Mouse (Mus musculus): ENCODE measurements around the gene Khk.
"Not testable (repeated sequence)": the region's sequence is repeated elsewhere in the genome, so short reads cannot be mapped to it uniquely, and the experiment has no call there.

Khk gene

GRCm38 (mm10) chr5:30921256-30922033 lies at the start of gene Khk:
Khk (plus strand) TSS chr5:30921431.
- peak; percentile 85 for DNase-seq (ENCODE audit: low spot score)

DNA sequence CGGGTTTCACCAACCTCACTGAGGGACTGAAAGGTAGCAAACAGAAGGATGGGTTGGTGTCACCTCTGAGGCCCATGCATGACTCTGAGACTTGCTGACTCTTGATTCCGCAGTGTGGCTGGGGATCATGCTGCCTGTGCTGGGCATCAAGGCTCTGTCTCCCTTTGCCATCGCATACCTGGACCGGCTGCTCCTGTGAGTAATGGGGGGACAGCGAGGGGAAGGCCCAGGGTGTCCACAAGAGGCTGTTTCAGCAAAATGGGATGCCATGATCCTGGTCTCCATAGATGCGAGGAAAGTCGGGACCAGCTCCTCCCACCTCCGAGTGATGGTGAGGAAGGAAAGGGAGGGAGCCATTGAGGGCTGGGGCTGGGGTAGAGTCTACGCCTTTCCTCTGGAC lies 48.7 kb upstream of the Khk start:
- DNase-seq (ENCODE audit: low spot score), result no peak

DNA sequence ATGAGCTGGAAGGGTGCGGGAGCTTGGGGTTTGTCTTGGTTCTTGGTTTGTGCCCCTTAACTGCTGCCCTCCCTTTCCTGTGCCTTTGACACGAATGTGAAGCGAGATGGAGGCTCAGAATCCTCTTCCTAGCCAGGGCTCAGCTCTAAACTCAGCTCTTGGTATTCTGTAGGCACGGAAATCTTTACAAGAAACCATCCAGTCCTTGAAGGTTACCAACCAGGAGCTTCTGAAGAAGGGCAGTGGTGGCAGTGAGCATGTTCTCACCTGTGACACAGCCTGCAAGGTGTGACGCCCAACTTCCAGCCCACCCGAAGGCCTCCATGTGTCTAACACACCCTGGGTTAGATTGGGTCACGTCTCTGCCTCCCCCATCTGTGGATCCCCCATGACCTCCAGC lies 46.9 kb upstream of the Khk start:
- DNase-seq (ENCODE audit: low spot score), result no peak

DNA sequence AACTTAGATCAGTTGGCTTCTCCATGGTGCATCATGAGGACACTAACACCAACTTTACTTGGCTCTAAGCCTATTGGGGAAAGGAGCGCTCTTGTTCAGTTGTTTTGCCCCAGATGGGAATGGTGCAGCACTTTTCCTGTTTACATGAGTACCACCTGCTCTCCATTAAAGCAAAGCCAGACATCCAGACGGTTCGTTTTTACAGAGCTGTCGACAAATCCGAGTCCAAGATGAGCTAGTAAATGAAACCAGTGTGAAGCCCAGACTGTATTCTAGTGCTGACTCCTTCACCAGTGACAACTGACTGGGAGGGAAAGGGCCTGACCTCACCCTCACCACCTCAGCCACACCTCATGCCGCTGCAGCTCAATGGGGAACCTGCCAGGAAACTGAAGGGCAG lies 42.6 kb upstream of the Khk start:
- no peak for DNase-seq (ENCODE audit: low spot score)

GRCm38 (mm10) chr5:30879347-30879943 lies 41.8 kb upstream of the Khk start:
- DNase-seq (ENCODE audit: low spot score), result no peak

GRCm38 (mm10) chr5:30881839-30882238 lies 39.4 kb upstream of the Khk start:
- DNase-seq (ENCODE audit: low spot score), result not testable (repeated sequence)

DNA sequence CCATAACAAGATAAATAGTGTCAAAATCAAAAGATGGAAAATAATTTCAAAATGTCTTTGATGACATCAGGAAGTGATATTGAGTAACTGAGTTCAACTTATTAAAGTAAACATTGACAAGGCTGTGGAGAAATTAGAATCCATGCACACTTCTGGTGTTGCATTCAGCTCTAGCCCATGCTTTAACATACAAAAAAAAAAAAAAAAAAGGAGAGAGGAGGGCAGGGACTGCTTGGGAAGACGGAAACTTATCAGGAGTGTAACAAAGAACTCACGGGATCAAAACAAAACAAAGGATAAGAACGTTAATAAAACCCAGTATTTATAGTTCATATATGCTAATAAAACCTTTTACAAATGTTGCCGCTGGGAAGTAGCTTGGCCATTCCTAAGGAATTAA lies 35.0 kb upstream of the Khk start:
- no peak for DNase-seq (ENCODE audit: low spot score)

DNA sequence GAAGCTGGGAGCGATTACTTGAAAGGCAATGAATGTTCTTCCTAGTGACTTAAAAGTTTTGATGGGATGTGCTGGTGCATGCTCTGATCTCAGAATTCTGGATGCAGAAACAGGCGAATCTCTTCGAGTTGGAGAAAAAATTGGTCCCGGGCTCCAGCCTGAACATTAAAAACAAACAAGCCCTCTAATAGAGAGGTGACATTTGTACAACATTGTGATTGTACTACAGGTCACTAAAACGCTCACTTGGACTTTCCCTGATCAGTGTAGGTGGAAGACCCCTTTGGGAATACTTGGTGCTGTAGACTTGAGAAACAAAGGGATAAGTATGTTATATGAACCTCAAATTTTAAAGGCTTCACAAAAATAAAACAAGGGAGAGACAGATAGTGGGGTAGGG lies 34.5 kb upstream of the Khk start:
- no peak for DNase-seq (ENCODE audit: low spot score)

DNA sequence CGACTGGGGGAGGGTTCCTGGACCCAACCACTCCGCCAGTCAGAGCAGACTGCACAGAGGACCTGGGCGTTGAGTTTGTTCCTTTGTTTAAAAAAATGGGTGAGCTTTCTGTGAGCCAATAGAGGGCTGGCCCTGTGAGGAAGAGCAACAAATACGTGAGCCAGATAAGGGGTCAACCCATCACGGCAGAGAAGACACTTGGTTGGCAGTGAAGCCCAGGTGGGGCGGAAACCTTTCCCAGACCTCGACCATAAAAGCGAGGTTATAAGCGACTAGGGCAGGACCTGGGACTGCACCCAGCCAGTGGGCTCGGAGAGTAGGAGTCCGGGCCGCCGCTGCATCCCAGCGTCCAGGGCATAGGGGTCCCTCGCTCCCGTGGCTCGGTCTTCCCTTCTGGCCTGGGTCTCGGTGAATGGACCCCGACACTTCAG lies 33.9 kb upstream of the Khk start:
- DNase-seq (ENCODE audit: low spot score), result peak; percentile 66

- peak; percentile 91 for DNase-seq (ENCODE audit: low spot score)
Measured at GRCm38 (mm10) chr5:30887858-30888336, 33.3 kb upstream of the Khk start.

- peak; percentile 81 for DNase-seq (ENCODE audit: low spot score)
Measured at GRCm38 (mm10) chr5:30888337-30889087, 32.7 kb upstream of the Khk start, which contains the start of gene Agbl5. Agbl5 (plus strand) TSS chr5:30888694.

GRCm38 (mm10) chr5:30889088-30889754 lies 32.0 kb upstream of the Khk start:
- DNase-seq (ENCODE audit: low spot score), result no peak

GRCm38 (mm10) chr5:30890375-30890774 lies 30.9 kb upstream of the Khk start:
- DNase-seq (ENCODE audit: low spot score), result no peak

- no peak for DNase-seq (ENCODE audit: low spot score)
Measured at GRCm38 (mm10) chr5:30901860-30902259, 19.4 kb upstream of the Khk start.

GRCm38 (mm10) chr5:30907413-30908059 lies 13.7 kb upstream of the Khk start, which contains the start of gene Ost4:
Ost4 (minus strand) TSS chr5:30907788.
- peak; percentile 97 for DNase-seq (ENCODE audit: low spot score)

- DNase-seq (ENCODE audit: low spot score), result no peak
Measured at GRCm38 (mm10) chr5:30908426-30909299, 12.6 kb upstream of the Khk start.

- no peak for DNase-seq (ENCODE audit: low spot score)
Measured at GRCm38 (mm10) chr5:30909300-30909659, 12.0 kb upstream of the Khk start.

DNA sequence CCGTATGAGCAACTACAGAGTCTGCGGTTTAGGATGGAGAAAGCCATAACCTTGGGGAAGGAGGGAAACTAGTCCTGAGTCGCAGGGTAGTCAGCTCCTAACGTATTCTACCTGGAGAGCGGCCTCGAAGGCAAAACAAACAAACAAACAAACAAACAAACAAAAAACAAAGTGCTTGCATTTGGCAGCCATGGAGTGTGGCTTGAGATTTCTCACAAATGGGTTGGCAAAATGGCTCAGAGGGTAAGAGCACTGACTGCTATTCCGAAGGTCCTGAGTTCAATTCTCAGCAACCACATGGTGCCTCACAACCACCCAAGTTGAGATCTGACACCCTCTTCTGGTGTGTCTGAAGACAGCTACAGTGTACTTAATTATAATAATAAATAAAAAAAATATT lies 11.4 kb upstream of the Khk start:
- no peak for DNase-seq (ENCODE audit: low spot score)

DNA sequence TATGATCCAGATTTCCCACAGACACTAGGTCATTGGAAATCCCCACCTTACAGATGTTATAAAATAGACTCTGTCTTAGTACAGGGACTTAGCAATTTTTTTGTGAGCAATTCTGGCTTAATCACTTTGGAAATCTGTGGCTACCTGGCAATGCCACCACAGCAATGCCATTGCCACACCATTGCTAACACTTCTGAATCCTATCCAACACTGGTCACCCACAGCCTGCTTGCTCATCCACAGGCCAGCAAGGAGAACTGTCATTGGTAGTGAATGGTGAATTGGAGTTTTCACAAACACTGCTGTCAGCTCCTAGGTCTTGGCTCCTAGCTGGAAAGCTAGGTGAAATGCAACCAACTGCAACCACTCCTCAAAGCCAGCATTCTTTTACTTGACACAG lies 10.8 kb upstream of the Khk start:
- DNase-seq (ENCODE audit: low spot score), result no peak

- no peak for DNase-seq (ENCODE audit: low spot score)
Measured at GRCm38 (mm10) chr5:30912156-30912555, 9.1 kb upstream of the Khk start.
